Mouse (Mus musculus) small intestine, adult 2 months (tissue): ENCODE results near the gene Olfr1367.

Experiments used
- CTCF ChIP-seq: fragments of 200-500 bp; IDR thresholded peaks from 2 replicates; pipeline ENCODE4 v1.5.1; 2012; ENCODE audit warnings: low read depth, mild to moderate bottlenecking, control low read depth, inconsistent platforms, low read length, moderate library complexity, mixed read lengths; ENCODE audit not compliant: insufficient replicate concordance, insufficient read length; ENCODE audit errors: extremely low read depth
- POLR2A ChIP-seq: fragments of 200-500 bp; IDR thresholded peaks from 2 replicates; pipeline ENCODE4 v1.6.1; 2012; ENCODE audit warnings: low read depth, mild to moderate bottlenecking, control low read depth, inconsistent platforms, low read length, moderate library complexity

- TF ChIP-seq CTCF (no peak), POLR2A (no peak)
Observed at GRCm38 (mm10) chr13:21397486-21397885, 50.8 kb downstream of the Olfr1367 start.
